Mouse (Mus musculus): ENCODE data around the gene Olfr889.
"Not testable (repeated sequence)": the region's sequence is repeated elsewhere in the genome, so short reads cannot be mapped to it uniquely, and the experiment has no call there.

Olfr889 gene

GRCm38 (mm10) chr9:38114898-38115297 is at the start of gene Olfr889:
Gene Olfr889, plus strand, starts transcription at chr9:38115198.
- DNase-seq (ENCODE audit: low read depth) = no peak

DNA sequence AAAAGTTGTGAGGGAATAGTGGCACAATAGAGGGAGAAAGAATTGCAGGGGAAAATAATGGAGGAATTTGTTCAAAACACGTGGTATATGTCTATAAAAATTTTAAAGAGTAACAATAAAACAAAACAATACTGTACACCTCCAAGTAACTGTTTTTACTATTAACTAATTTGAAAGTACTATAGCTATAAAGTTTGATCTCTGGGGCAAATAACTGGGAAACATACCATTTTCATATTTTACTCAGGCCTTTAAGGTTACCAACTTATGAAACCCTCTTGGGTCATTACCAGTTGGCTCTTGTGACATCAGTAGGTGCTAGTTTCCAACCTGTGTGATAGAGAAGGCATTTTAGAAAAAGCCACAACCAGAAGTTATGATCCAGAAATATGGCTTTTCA is 31.2 kb upstream of the Olfr889 start, which contains the start of gene Olfr887:
Gene Olfr887 (plus strand): TSS at position 301 of the 400 bp plus-strand sequence.
- DNase-seq (ENCODE audit: low read depth) = no peak

DNA sequence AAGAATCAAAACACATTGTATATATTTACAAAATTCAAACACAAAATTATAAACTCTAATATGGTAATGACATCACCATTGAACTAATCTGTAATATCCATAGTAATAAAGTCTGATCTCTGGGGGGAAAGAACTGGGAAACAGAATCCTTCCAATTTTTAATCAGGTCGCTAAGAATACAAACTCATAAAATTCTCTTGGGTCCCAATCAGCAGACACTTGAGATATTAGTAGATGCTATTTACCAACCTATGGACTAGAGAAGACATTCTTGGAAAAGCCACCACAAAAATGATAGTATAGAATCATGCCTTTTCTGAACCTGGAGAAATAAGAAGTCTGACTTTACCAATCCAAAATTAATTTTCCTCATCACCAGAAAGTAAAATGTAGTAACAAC is 7.2 kb upstream of the Olfr889 start, which contains the start of gene Olfr888:
Gene Olfr888 (plus strand): TSS at position 301 of the 400 bp plus-strand sequence.
- no peak for DNase-seq (ENCODE audit: low read depth)

DNA sequence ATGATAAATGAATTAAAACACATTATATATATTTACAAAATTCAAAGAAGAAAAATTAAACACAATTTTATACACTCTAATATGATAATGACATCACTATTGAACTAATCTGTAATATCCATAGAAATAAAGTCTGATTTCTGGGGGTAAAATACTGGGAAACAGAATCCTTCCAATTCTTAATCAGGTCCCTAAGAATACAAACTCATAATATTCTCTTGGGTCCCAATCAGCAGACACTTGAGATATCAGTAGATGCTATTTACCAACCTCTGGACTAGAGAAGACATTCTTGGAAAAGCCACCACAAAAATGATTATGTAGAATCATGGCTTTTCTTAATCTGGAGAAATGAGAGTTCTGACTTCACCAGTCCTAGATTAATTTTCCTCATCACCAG is 27.2 kb downstream of the Olfr889 start, which contains the start of gene Olfr890:
Gene Olfr890 (plus strand): TSS at position 301 of the 400 bp plus-strand sequence.
- DNase-seq (ENCODE audit: low read depth) = no peak

- DNase-seq (ENCODE audit: low read depth) = not testable (repeated sequence)
Measured at GRCm38 (mm10) chr9:38168341-38168740, 53.3 kb downstream of the Olfr889 start.
